Mouse (Mus musculus): ENCODE results near the gene Arid5b.
A peak's percentile ranks its signal among the peaks of the same experiment; 100 is the strongest.

Gene Arid5b

GRCm38 (mm10) chr10:68236956-68237455, 41.5 kb downstream of the Arid5b start:
- DNase-seq (ENCODE audit: low read depth, low spot score), result peak; percentile 75

- peak; percentile 89 for DNase-seq (ENCODE audit: low read depth, low spot score)
Observed at GRCm38 (mm10) chr10:68231385-68232182, 47.0 kb downstream of the Arid5b start.

GRCm38 (mm10) chr10:68230653-68231384, 47.7 kb downstream of the Arid5b start:
- DNase-seq (ENCODE audit: low read depth, low spot score), result peak; percentile 65

GRCm38 (mm10) chr10:68229640-68230565, 48.6 kb downstream of the Arid5b start:
- DNase-seq (ENCODE audit: low read depth, low spot score), result peak; percentile 86

GRCm38 (mm10) chr10:68222676-68223075, 55.9 kb downstream of the Arid5b start:
- peak; percentile 60 for DNase-seq (ENCODE audit: low read depth, low spot score)

GRCm38 (mm10) chr10:68222012-68222411, 56.5 kb downstream of the Arid5b start:
- DNase-seq (ENCODE audit: low read depth, low spot score), result no peak

GRCm38 (mm10) chr10:68219327-68219726, 59.2 kb downstream of the Arid5b start:
- no peak for DNase-seq (ENCODE audit: low read depth, low spot score)

GRCm38 (mm10) chr10:68218678-68219077, 59.9 kb downstream of the Arid5b start:
- no peak for DNase-seq (ENCODE audit: low read depth, low spot score)

GRCm38 (mm10) chr10:68214809-68215468, 63.6 kb downstream of the Arid5b start:
- DNase-seq (ENCODE audit: low read depth, low spot score), result no peak

- peak; percentile 72 for DNase-seq (ENCODE audit: low read depth, low spot score)
Observed at GRCm38 (mm10) chr10:68212061-68212915, 66.3 kb downstream of the Arid5b start.

GRCm38 (mm10) chr10:68211514-68211913, 67.0 kb downstream of the Arid5b start:
- no peak for DNase-seq (ENCODE audit: low read depth, low spot score)

GRCm38 (mm10) chr10:68210025-68210642, 68.4 kb downstream of the Arid5b start:
- no peak for DNase-seq (ENCODE audit: low read depth, low spot score)

- no peak for DNase-seq (ENCODE audit: low read depth, low spot score)
Observed at GRCm38 (mm10) chr10:68208670-68209065, 69.9 kb downstream of the Arid5b start.

- peak; percentile 38 for DNase-seq (ENCODE audit: low read depth, low spot score)
Observed at GRCm38 (mm10) chr10:68207803-68208669, 70.5 kb downstream of the Arid5b start.

GRCm38 (mm10) chr10:68204391-68204790, 74.1 kb downstream of the Arid5b start:
- DNase-seq (ENCODE audit: low read depth, low spot score), result no peak

- DNase-seq (ENCODE audit: low read depth, low spot score), result no peak
Observed at GRCm38 (mm10) chr10:68203860-68204259, 74.7 kb downstream of the Arid5b start.

GRCm38 (mm10) chr10:68203322-68203721, 75.2 kb downstream of the Arid5b start:
- no peak for DNase-seq (ENCODE audit: low read depth, low spot score)

GRCm38 (mm10) chr10:68199440-68199839, 79.1 kb downstream of the Arid5b start:
- no peak for DNase-seq (ENCODE audit: low read depth, low spot score)

GRCm38 (mm10) chr10:68196324-68196723, 82.2 kb downstream of the Arid5b start:
- peak; percentile 21 for DNase-seq (ENCODE audit: low read depth, low spot score)
